Mouse (Mus musculus) left cerebral cortex, postnatal 25 days (tissue): ENCODE measurements around the gene Chst12. TPM values are rescaled to one million over a fixed set of nuclear protein-coding genes. Genes with fewer than 3 reads are reported as not detected.
A peak's percentile ranks its signal among the peaks of the same experiment; 100 is the strongest.
"Not testable (repeated sequence)": the region's sequence is repeated elsewhere in the genome, so short reads cannot be mapped to it uniquely, and the experiment has no call there.

Experiments used
- DNase-seq, 2 experiments: peaks; one replicate each; pipeline ENCODE4 v3.0.0; 2022; ENCODE audit warnings: low spot score in 2 of 2, mixed read lengths in 1 of 2
- intact Hi-C: fragments of 180-260 bp; cut with DNase I; formaldehyde crosslinking; loops from one replicate; pipeline ENCODE4 v1.15.1; 2025
- total RNA-seq, 2 experiments: library from RNA; stranded (reverse); gene quantifications; 2 replicates each; pipeline ENCODE4 v1.2.3; 2021

The Chst12 gene
- 10 to 100 TPM; 17.0 to 17.3 TPM for total RNA-seq

GRCm38 (mm10) chr5:140505208-140505780, at the start of gene Chst12:
TSS of gene Chst12 (plus strand) at chr5:140505550.
- intact Hi-C loops: no loop called here

GRCm38 (mm10) chr5:140461476-140461875, 43.9 kb upstream of the Chst12 start:
- intact Hi-C loops: no loop called here
- DNase-seq: no peak

More at GRCm38 (mm10) chr5:140505208-140505780, at the start of gene Chst12:
- DNase-seq: peak; percentile 99

GRCm38 (mm10) chr5:140463151-140463550, 42.2 kb upstream of the Chst12 start:
- intact Hi-C loops, DNase-seq: not testable (repeated sequence)

- DNase-seq: no peak
- intact Hi-C loops: no loop called here
These were observed 40.4 kb upstream of the Chst12 start for GRCm38 (mm10) chr5:140464943-140465342.

GRCm38 (mm10) chr5:140472336-140472735, 33.0 kb upstream of the Chst12 start:
- DNase-seq: no peak

GRCm38 (mm10) chr5:140481458-140481857, 23.9 kb upstream of the Chst12 start:
- peak in 1 of 2 experiments; percentile 70 for DNase-seq
- intact Hi-C loops: no loop called here

More at GRCm38 (mm10) chr5:140472336-140472735, 33.0 kb upstream of the Chst12 start:
- intact Hi-C loops: no loop called here

GRCm38 (mm10) chr5:140491142-140491541, 14.2 kb upstream of the Chst12 start:
- DNase-seq: no peak
- intact Hi-C loops: no loop called here

- DNase-seq: no peak
- intact Hi-C loops: no loop called here
These were observed 12.6 kb upstream of the Chst12 start for GRCm38 (mm10) chr5:140492684-140493233.

- DNase-seq: no peak
- intact Hi-C loops: no loop called here
These were observed 7.2 kb upstream of the Chst12 start for GRCm38 (mm10) chr5:140498176-140498575.

GRCm38 (mm10) chr5:140500736-140501135, 4.6 kb upstream of the Chst12 start:
- no peak for DNase-seq
- intact Hi-C loops: no loop called here

GRCm38 (mm10) chr5:140501982-140502836, 3.1 kb upstream of the Chst12 start:
- intact Hi-C loops: no loop called here
- DNase-seq: no peak

GRCm38 (mm10) chr5:140502925-140503324, 2.4 kb upstream of the Chst12 start:
- intact Hi-C loops, DNase-seq: not testable (repeated sequence)

- peak; percentile 42 to 44 for DNase-seq
- intact Hi-C loops: no loop called here
These were observed 895 bp downstream of the Chst12 start for GRCm38 (mm10) chr5:140506096-140506794.

- intact Hi-C loops: no loop called here
- DNase-seq: no peak
These were observed 2.3 kb downstream of the Chst12 start for GRCm38 (mm10) chr5:140507466-140508208.

GRCm38 (mm10) chr5:140508686-140509085, 3.3 kb downstream of the Chst12 start:
- DNase-seq: no peak
- intact Hi-C loops: no loop called here

GRCm38 (mm10) chr5:140509204-140509603, 3.9 kb downstream of the Chst12 start:
- no peak for DNase-seq
- intact Hi-C loops: no loop called here

- intact Hi-C loops: no loop called here
These were observed 5.0 kb downstream of the Chst12 start for GRCm38 (mm10) chr5:140510012-140511000.

GRCm38 (mm10) chr5:140513921-140514320, 8.6 kb downstream of the Chst12 start:
- no peak for DNase-seq
- intact Hi-C loops: no loop called here

More at GRCm38 (mm10) chr5:140510012-140511000, 5.0 kb downstream of the Chst12 start:
- DNase-seq: no peak
